Comparison of ENCODE assay signal across 20 mouse cellular contexts in the genomic region with DNA sequence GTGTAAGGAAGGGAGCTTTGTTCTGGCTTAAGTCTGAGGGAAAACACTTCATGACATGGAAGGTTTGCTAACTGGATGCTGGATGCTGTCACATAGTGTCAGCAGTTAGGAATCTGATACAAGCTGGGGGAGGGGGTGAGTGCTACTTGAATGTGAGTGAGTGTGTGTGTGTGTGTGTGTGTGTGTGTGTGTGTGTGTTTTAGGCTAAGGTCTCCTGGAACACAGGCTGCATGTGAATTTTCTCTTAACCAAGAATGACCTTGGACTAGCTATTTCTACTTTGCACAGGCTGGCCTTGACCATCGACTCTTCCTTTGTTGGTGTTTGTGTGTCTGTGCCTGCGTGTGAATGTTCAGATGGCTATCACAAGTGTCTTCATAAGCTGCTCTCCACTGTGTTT. TPM values are rescaled to one million over a fixed set of nuclear protein-coding genes. Genes with fewer than 3 reads are reported as not detected.
A peak's percentile ranks its signal among the peaks of the same experiment; 100 is the strongest.
DNase-seq lines count a peak whose midpoint lies in the region; ATAC-seq and TF ChIP-seq lines count a peak whose summit lies in the region.
"Had no signal": no experiment of that assay in that cellular context is flagged by ENCODE, and none has a peak within 500 bp of the region (broad histone marks: within the 10 kb centered on the region; RNA-seq: fewer than 3 reads in every experiment).

No protein-coding gene starts in this region.

- H3K27ac ChIP-seq in heart, embryonic 10.5 days, result 0 out of 2 replicates have a peak overlapping the region, but pooled peaks have one; percentile 2
- no peak overlapping the region for H3K27ac ChIP-seq in heart, embryonic 11.5 days (ENCODE audit: low read depth, low read length)
- no peak overlapping the region for H3K27ac ChIP-seq in lung, postnatal 0 days (ENCODE audit: low read length)
- H3K27ac ChIP-seq: embryonic facial prominence, embryonic 10.5 days; forebrain, embryonic 15.5 days; hindbrain, embryonic 10.5 days; intestine, embryonic 15.5 days; left cerebral cortex, adult 2 months; lung, embryonic 15.5 days; midbrain, embryonic 13.5 days had no signal

- peaks cover 6% of the 10 kb centered on the region; the same call in 1 of the 2 replicates for H3K4me1 ChIP-seq in heart, embryonic 10.5 days
- H3K4me1 ChIP-seq in heart, embryonic 11.5 days (ENCODE audit: control insufficient read depth, insufficient read depth, low read length), result no peaks in the 10 kb centered on the region
- H3K4me1 ChIP-seq in lung, postnatal 0 days (ENCODE audit: insufficient read depth, low read depth, low read length), result no peaks in the 10 kb centered on the region
- H3K4me1 ChIP-seq: embryonic facial prominence, embryonic 10.5 days; forebrain, embryonic 15.5 days; hindbrain, embryonic 10.5 days; midbrain, embryonic 13.5 days had no signal

- WGBS in heart, embryonic 10.5 days, result 89% methylated on average over 2 of the region's 2 CpGs
- 80% methylated on average over 2 of the region's 2 CpGs for WGBS in heart, embryonic 11.5 days (ENCODE audit: insufficient replicate concordance)
- 77% methylated on average over 2 of the region's 2 CpGs for WGBS in lung, postnatal 0 days

- no peak for ATAC-seq in heart, embryonic 11.5 days (replicated peaks; ENCODE audit: insufficient number of reproducible peaks, low FRiP score, low TSS enrichment)
- ATAC-seq in lung, postnatal 0 days, result peak; percentile 59
- ATAC-seq: forebrain, embryonic 15.5 days; hindbrain, embryonic 16.5 days; intestine, embryonic 15.5 days; midbrain, embryonic 13.5 days had no signal

- no peaks in the 10 kb centered on the region for H3K9me3 ChIP-seq in heart, embryonic 10.5 days
- no peaks in the 10 kb centered on the region for H3K9me3 ChIP-seq in heart, embryonic 11.5 days (replicated peaks; ENCODE audit: control insufficient read depth, low read length)
- H3K9me3 ChIP-seq in lung, postnatal 0 days (ENCODE audit: low read length), result no peaks in the 10 kb centered on the region
- H3K9me3 ChIP-seq: embryonic facial prominence, embryonic 10.5 days; hindbrain, embryonic 10.5 days; intestine, embryonic 15.5 days; lung, embryonic 15.5 days; midbrain, embryonic 13.5 days had no signal

- H3K27me3 ChIP-seq in heart, embryonic 10.5 days (ENCODE audit: insufficient read depth, poor library complexity, severe bottlenecking), result no peaks in the 10 kb centered on the region
- H3K27me3 ChIP-seq in heart, embryonic 11.5 days (ENCODE audit: control insufficient read depth, insufficient read depth, low read length), result no peaks in the 10 kb centered on the region
- no peaks in the 10 kb centered on the region for H3K27me3 ChIP-seq in lung, postnatal 0 days (replicated peaks; ENCODE audit: insufficient read depth, low read length)
- H3K27me3 ChIP-seq: forebrain, embryonic 15.5 days; intestine, embryonic 15.5 days; lung, embryonic 15.5 days; midbrain, embryonic 13.5 days had no signal

- TF ChIP-seq CTCF in lung, postnatal 0 days (IDR thresholded peaks at IDR 0.05), result no peak

- no peak overlapping the region for H3K4me2 ChIP-seq in heart, embryonic 11.5 days
- H3K4me2 ChIP-seq in lung, postnatal 0 days (replicated peaks; ENCODE audit: low read depth, low read length), result no peak overlapping the region
- H3K4me2 ChIP-seq: forebrain, embryonic 15.5 days; intestine, embryonic 15.5 days; lung, embryonic 15.5 days; midbrain, embryonic 13.5 days had no signal

- no peak for TF ChIP-seq EP300 in lung, postnatal 0 days (IDR thresholded peaks at IDR 0.05)

- DNase-seq in heart, embryonic 10.5 days (ENCODE audit: low spot score), result no peak
- peak; percentile 39 for DNase-seq in lung, postnatal 0 days (ENCODE audit: low spot score)
- DNase-seq in lung, adult 18-20 months, result no peak
- peak; percentile 12 for DNase-seq in NIH3T3 (ENCODE audit: low read depth)
- peak; percentile 18 for DNase-seq in skeletal muscle tissue, adult 2 months (ENCODE audit: low read depth, low spot score)
- no peak for DNase-seq in right cerebral cortex, postnatal 10 days (ENCODE audit: low spot score in 2 of 2)
- DNase-seq: cerebellum, adult 9-11 months; kidney, adult 8-10 months; kidney, postnatal 10 days; retina, postnatal 1 day; thymus, postnatal 14 days had no signal

- H3K9ac ChIP-seq in heart, embryonic 11.5 days (ENCODE audit: low read depth, low read length), result no peak overlapping the region
- no peak overlapping the region for H3K9ac ChIP-seq in lung, postnatal 0 days (replicated peaks; ENCODE audit: low read depth)
- H3K9ac ChIP-seq: forebrain, embryonic 15.5 days; intestine, embryonic 15.5 days; lung, embryonic 15.5 days; midbrain, embryonic 13.5 days had no signal

- peaks cover 19% of the 10 kb centered on the region for H3K36me3 ChIP-seq in heart, embryonic 10.5 days
- no peaks in the 10 kb centered on the region for H3K36me3 ChIP-seq in heart, embryonic 11.5 days (ENCODE audit: control insufficient read depth, insufficient read depth, low read length)
- no peaks in the 10 kb centered on the region; the same call in 1 of the 2 replicates for H3K36me3 ChIP-seq in lung, postnatal 0 days (ENCODE audit: insufficient read depth, low read length)

- no peak overlapping the region for H3K4me3 ChIP-seq in heart, embryonic 10.5 days
- no peak overlapping the region for H3K4me3 ChIP-seq in heart, embryonic 11.5 days (ENCODE audit: low read depth, low read length)
- H3K4me3 ChIP-seq in lung, postnatal 0 days (ENCODE audit: low read depth, low read length), result no peak overlapping the region
- H3K4me3 ChIP-seq: embryonic facial prominence, embryonic 10.5 days; forebrain, embryonic 15.5 days; hindbrain, embryonic 10.5 days; intestine, embryonic 15.5 days; left cerebral cortex, adult 2 months; lung, embryonic 15.5 days; midbrain, embryonic 13.5 days had no signal

RNA-seq across cellular contexts. Expression of gene B130006D01Rik, which starts 21.1 kb away (rescaled TPM):
- 0.97 and 1.9 TPM in 2 replicates for polyA plus RNA-seq in heart, embryonic 10.5 days (2016; fragmentation: Nextera tagmentation; extraction: Ambion mirVana)
- polyA plus RNA-seq in heart, embryonic 11.5 days (2014; fragmentation: Nextera tagmentation; extraction: Ambion mirVana), result 0.70 and 1.1 TPM in 2 replicates
- 0.42 and 0.61 TPM in 2 replicates for polyA plus RNA-seq in lung, postnatal 0 days (2015; fragmentation: Nextera tagmentation; extraction: Ambion mirVana)

RNA-seq across cellular contexts. Expression of gene Zfp652, which starts 32.0 kb away (rescaled TPM):
- 11.7 and 14.2 TPM in 2 replicates for polyA plus RNA-seq in heart, embryonic 10.5 days (2016; fragmentation: Nextera tagmentation; extraction: Ambion mirVana)
- polyA plus RNA-seq in heart, embryonic 11.5 days (2014; fragmentation: Nextera tagmentation; extraction: Ambion mirVana), result 5.6 and 7.3 TPM in 2 replicates
- 18.5 and 19.6 TPM in 2 replicates for polyA plus RNA-seq in lung, postnatal 0 days (2015; fragmentation: Nextera tagmentation; extraction: Ambion mirVana)

Comparison
In these comparisons a context has a peak if more than half of its experiments do, and no peak if none do; other contexts are left out.
1. DNase-seq: peak in lung, postnatal 0 days (single experiment), NIH3T3 (single experiment) and skeletal muscle tissue, adult 2 months (single experiment); none in heart, embryonic 10.5 days (single experiment), lung, adult 18-20 months (0 of 2) and right cerebral cortex, postnatal 10 days (0 of 2).